Mouse (Mus musculus) adrenal gland, adult 2 months (tissue): ENCODE results near the gene Fam45a. TPM values are rescaled to one million over a fixed set of nuclear protein-coding genes. Genes with fewer than 3 reads are reported as not detected.
A peak's percentile ranks its signal among the peaks of the same experiment; 100 is the strongest.
"Not testable (repeated sequence)": the region's sequence is repeated elsewhere in the genome, so short reads cannot be mapped to it uniquely, and the experiment has no call there.

Experiments
- DNase-seq: peaks from one replicate; pipeline ENCODE4 v3.0.0; 2021
- microRNA-seq, 2 experiments: library from miRNA; unstranded; fragments of <30 nt; microRNA quantifications; one replicate each; pipeline ENCODE4 v1.2.0; 2021
- polyA plus RNA-seq: library from polyadenylated mRNA; depleted of rRNA; stranded (reverse); fragments of >200 nt; gene quantifications from 2 replicates; pipeline ENCODE4 v1.2.3, GENCODE M21; 2012; rRNA removed
- total RNA-seq, 2 experiments: library from RNA; stranded (reverse); gene quantifications; 2 replicates each; pipeline ENCODE4 v1.2.3; 2021

Fam45a gene
- total and polyA plus RNA-seq, 3 experiments: 1.9 to 51.3 (median 43.8) TPM

DNA sequence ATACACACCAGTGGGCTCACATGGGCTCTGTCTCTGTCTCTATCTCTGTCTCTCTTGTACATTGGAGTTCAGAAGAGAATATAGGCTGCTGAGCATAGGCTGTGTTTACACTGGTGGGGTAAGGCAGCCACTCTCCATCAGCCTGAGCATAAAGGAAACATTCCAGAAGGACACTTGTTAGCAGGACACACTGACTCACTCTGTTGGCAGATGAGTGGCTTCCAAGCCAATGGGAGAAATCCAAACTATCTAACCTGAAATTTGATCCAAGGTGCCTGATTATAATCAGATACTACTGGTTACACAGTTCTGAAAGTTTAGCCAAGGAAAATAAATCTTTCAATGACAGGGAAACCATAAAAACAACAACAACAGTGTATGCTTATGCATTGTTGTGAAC lies 34.3 kb downstream of the Fam45a start:
- peak; percentile 24 for DNase-seq

DNA sequence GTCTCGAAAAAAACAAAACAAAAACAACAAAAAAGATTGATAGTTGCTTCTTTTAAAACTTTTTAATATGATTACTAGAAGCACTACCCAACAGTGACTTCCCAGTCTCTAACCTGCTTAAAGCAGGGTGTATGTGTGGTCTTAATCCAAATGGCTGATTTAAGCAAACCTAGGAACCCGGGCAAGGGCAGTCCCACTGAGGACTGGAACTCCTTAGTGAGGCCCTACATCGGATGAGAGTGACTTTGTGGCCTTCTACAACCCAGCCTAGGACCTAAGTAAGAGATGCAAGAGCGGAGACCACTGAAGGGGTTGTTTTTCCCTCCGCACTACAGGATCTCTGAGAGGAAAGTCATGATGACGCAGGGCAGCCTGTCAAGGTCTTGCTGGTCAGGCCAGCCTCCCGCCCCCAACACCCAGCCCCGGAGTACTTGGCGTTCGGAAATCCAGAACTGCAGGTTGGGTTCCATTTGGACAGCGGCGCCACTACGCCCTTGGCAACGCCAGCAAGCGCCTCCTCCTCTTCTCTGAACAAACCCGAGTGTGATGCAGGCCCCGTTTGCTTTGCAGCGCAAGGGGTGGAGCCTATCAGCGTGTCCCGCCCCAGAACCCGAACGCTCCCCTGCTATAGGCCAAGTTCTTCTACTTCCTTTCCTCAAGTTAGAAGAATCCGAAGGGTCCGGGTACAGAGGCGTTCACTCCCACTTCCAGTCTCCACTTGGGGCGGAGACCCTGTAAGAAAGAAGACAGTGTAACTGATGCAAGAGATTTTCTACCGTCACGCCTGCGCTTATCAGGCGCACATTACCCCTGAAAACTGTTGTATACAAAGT lies 49.7 kb downstream of the Fam45a start, which contains the start of gene Sfxn4:
TSS of gene Sfxn4 (minus strand) at position 612 of the 833 bp plus-strand sequence.
- DNase-seq: peak; percentile 96

DNA sequence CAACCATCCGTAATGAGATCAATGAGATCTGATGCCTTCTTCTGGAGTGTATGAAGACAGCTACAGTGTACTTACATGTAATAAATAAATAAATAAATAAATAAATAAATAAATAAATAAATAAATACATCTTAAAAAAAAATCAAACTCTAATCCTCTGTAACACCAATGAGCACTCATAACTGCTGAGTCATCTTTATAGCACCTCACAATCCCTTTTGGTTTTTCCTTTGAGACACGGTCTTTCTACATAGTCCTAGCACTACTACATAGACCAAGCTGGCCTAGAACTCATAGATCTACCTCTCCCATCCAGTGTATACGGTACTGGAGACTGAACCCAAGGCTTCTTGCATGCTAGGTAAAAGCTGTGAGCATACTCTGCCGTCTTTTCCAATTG lies 54.8 kb downstream of the Fam45a start:
- not testable (repeated sequence) for DNase-seq

DNA sequence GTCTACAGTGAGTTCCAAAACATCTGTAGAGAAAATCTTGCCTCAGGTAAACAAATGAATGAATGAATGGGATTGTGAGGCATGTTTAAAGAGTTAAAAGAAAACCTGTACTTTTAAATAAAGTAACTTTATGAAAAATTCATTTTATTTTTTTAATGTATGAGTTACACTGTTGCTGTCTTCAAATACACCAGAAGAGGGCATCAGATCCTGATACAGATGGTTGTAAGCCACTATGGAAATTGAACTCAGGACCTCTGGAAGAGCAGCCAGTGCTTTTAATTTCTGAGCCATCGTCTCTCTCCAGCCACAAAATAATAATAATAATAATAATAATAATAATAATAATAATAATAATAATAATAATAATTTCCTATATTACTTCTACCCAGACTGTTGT lies 59.1 kb downstream of the Fam45a start:
- DNase-seq: no peak

DNA sequence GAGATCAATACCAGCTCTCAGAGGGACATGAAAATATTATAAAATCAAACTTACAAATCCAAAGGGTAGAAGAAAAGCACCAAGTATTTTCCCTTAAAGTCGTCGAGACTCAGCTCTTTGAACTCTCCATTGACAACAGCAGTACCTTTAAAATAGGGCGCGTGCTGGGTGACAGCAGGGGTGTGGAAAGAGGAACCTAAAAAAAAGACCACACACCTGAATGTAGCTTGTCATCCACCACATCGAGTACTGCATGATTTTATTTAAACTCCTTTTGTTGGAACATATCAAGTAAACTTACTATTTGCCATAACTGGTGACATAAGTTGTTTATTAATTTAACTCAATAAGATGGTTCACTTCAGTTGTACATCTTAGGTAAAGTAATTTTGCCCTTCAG lies 60.0 kb downstream of the Fam45a start:
- DNase-seq: no peak

DNA sequence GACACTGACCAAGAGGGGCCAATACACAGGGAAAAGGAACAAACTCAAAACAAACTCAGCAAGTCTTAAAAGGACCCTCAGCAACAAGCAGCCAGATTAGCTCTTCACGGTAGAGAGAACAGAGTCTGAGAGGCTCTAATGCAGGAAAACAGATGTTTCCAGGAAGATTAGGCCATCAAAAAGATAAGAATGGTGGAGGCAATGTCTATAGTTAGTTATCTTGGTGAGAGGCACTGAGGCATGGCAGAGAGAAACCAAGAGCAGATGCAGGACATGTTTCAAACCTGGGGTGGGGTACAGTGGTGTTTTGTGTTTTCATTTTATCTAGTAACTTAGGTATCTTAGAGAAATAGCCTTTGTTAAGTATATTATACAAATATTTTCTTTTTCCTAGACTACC lies 60.9 kb downstream of the Fam45a start:
- DNase-seq: no peak

DNA sequence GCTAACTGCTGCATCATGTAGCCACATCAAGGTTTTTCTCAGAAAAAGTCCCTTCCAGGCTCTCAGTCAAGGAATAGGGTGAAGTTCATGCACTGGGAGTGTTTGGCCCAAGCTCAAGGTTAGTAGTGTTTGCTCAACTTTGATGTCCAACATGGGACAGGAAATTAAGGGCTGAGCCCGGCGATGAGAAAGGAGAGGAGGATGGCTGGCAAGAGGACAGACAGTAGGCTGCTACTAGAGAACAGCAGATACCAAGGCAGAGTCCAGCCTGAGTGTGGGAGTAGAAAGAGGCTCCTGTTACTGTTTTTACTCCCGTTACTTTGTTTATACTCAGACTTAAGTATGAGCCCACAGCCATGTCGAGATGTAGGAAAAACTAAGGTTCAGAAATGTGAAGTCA lies 62.1 kb downstream of the Fam45a start:
- DNase-seq: peak; percentile 88

DNA sequence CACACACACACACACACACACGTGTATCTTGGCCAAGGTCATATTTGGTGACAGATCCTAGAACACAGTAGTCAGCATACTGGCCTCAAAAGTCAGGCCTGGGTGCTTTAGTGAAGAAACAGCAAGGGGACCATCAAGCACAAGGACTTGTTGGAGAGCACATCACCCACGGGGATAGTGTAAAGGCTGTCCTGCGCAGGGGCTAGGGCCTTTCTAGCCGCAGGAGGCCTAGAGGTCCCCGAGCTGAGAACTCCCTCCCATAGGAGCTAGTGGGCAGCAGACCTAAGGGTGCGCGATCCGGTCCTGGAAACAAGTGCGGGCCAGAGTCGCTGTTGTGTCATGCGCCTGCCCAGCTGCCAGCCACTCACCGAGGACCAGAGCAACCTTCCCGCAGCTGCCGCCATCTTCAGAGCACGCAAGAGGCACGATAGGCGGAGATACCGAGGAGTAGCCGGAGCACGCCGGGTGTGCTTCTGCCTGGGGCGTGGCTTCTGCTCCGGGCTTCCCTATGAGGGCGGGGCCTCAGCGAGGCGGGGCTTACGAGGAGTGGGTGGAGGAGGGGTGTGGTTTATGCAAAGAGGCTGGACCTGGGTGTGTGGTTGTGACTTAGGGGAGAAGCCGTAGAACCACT lies 62.8 kb downstream of the Fam45a start, which contains the start of gene Prdx3:
TSS of gene Prdx3 (minus strand) at position 493 of the 631 bp plus-strand sequence.
- DNase-seq: peak; percentile 99

DNA sequence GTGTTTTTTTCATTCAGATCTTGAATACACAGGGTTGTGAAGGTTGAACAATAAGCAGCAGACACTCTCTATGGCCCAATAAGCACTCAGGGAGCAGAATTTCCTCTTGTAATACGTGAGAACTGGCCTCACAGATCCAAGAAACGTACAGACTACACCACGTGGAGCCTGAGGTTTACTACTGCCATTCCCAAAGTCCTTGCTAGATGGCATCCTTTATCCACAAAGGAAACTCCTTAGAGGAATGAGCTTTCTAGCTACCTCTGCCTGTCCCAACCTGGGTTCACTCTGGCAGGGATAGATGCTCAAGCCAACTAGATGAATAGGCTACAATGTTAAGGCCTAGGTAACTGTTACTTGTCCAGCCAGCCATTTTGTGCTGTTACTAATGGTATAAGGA lies 71.7 kb downstream of the Fam45a start:
- peak; percentile 53 for DNase-seq

Small RNA genes within 50 kb of the gene (microRNA-seq; reads per million reads assigned to microRNA genes)
- gene mmu-mir-3084-1: 0 reads per million in 2 experiments

Other genes with a start within 250 kb of the Fam45a start
- 10 to 100 TPM; 37.0 to 48.0 TPM for gene Cacul1, start 230.6 kb upstream of the Fam45a start, total RNA-seq
- gene Cacul1, start 230.6 kb upstream of the Fam45a start, polyA plus RNA-seq: 21.5 and 23.2 TPM in 2 replicates
- 1 to 10 TPM in 1 of 2 experiments, under 1 TPM in 1; 0.73 to 1.2 TPM for gene Nanos1, start 55.6 kb upstream of the Fam45a start, total RNA-seq
- gene Nanos1, start 55.6 kb upstream of the Fam45a start, polyA plus RNA-seq: 0.99 and 1.2 TPM in 2 replicates
- gene Eif3a, start 20.9 kb upstream of the Fam45a start, total RNA-seq: 100 to 1,000 TPM; 126 to 169 TPM
- 13.6 and 17.7 TPM in 2 replicates for gene Eif3a, start 20.9 kb upstream of the Fam45a start, polyA plus RNA-seq
- gene Sfxn4, start 49.9 kb downstream of the Fam45a start, total RNA-seq: 1 to 10 TPM; 4.9 to 6.1 TPM
- 0.91 and 1.7 TPM in 2 replicates for gene Sfxn4, start 49.9 kb downstream of the Fam45a start, polyA plus RNA-seq
- 100 to 1,000 TPM; 730 to 855 TPM for gene Prdx3, start 63.0 kb downstream of the Fam45a start, total RNA-seq
- 540 and 603 TPM in 2 replicates for gene Prdx3, start 63.0 kb downstream of the Fam45a start, polyA plus RNA-seq
- gene Grk5, start 78.2 kb downstream of the Fam45a start, total RNA-seq: 10 to 100 TPM; 16.6 to 36.3 TPM
- gene Grk5, start 78.2 kb downstream of the Fam45a start, polyA plus RNA-seq: 1.2 and 1.5 TPM in 2 replicates